Mouse (Mus musculus) layer of hippocampus, adult 8-10 months (tissue): Measurements from ENCODE around the gene Myh7b. TPM values are rescaled to one million over a fixed set of nuclear protein-coding genes. Genes with fewer than 3 reads are reported as not detected.
"Not testable (repeated sequence)": the region's sequence is repeated elsewhere in the genome, so short reads cannot be mapped to it uniquely, and the experiment has no call there.

Experiments used
- DNase-seq, 2 experiments: peaks; one replicate each; pipeline ENCODE4 v3.0.0; 2022; ENCODE audit warnings: low spot score in 2 of 2
- total RNA-seq, 4 experiments: library from RNA; stranded (reverse); gene quantifications; 2 replicates each; pipeline ENCODE4 v1.2.4; 2022

Myh7b gene
- total RNA-seq, 4 experiments from 2014 or later, result 2.6 to 6.0 (median 4.5) TPM

DNA sequence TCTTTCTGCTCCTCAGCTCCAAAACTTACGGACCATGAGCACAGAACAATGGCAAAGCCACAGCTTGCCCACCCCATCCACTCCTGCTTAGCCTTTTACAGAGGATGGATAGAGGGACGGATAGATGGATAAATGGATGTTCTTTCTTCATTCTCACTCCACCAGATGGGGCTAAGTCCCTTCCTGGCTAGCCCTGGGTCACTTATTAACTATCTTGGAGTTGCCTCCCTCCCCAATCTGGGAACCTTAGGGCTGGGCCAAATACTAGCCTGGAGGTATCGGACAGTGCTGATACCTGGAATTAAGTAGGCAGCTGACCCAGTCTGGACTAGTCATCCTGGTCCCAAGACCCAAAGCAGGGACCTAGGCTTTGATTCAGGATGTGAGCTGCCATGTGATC, 7.3 kb upstream of the Myh7b start:
- DNase-seq, result no peak

DNA sequence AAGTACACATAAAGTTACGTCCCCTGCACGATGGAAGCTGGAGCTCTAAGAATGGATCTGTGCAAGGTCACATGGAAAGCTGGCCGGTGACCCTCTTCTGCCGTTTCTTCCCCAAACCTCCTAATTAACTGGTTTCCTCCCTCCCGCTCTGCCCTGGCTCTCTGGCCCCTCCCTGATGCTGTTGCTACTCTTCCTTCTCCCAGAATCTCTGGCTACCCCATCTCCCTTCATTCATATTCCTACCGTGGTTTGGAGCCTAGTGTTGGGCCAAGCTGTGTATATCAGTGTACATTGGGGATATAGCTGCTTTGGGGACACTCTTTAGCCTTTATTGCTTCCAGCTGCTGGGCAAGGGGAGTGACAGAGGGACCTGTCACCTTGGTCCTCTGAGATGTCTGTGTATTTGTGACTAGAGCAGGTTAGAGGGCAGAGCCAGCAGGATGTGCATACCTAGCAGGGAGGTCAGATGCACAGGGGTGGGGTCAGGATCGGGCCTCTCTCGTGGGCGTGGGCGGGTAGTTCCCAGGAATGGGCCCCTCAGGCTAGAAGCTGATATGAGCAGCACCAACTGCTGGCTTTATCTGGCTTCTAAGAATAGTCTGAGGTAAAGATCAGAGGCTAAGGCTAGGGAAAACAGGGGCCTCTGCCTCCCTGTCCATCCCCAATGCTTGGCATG, 6.3 kb upstream of the Myh7b start:
- DNase-seq, result no peak

DNA sequence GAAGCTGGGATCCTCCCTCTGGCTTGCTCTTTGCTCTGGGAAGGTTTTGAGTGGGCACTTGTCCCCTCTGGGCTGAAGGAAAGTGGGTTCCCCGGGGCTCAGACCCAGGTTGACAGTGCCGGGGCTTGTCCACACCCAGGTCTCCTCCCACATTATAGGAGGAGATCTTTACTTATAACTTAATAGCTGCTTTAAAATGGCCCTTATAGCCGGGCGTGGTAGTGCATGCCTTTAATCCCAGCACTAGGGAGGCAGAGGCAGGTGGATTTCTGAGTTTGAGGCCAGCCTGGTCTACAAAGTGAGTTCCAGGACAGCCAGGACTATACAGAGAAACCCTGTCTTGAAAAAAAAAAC, 5.8 kb upstream of the Myh7b start:
- DNase-seq, result not testable (repeated sequence)

DNA sequence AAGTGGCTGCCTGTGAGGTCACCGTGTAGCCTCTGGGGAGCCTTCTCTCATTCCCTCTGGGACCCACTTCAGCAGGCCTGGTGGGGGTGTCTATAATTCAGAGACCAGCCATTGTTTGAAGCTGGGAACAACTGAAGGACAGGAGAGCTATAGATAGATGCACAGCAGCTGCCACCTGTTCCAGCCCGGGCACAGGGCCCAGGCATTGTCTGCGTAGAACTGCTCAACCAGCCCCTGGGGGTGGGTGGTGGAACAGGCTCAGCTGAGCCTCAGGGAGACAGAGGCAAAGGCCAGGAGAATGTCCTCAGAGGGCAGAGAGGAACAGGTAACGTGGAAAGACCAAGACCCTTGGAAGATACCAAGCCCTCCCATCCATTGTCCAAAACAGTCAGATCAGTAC, 4.7 kb upstream of the Myh7b start:
- DNase-seq, result peak; percentile 57 to 72

DNA sequence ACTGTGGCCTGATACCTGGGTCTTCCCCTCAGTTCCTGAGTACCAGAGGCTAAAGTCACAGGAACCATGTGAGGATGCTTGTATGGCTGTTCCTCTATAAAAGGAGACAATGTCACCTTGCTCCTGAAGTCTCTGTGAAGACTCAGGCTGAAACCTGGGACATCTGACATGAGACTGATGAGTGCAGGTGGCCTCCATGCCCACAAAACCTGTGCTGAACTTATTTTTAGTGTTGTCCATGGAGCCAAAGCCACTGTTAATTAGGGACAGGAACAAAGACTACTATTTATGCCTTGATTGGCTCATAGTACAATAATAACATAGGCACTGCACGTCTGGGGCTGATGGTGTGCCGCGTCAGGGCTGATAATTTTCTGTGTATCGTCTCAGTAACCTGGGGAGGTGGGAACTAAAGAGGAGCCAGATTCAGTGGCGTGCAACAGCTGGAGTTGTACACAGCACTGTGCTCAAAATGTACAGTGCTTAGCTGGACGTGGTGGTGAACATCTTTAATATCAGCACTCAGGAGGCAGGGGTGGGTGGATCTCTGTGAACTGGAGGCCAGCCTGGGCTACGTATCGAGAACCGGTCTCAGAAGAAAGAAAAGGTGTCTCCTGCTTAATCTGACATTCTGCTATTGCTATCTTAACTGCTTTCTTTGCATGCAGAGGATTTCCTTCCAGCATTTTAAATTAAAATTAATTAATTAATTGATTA, 980 bp downstream of the Myh7b start:
- DNase-seq, result no peak

DNA sequence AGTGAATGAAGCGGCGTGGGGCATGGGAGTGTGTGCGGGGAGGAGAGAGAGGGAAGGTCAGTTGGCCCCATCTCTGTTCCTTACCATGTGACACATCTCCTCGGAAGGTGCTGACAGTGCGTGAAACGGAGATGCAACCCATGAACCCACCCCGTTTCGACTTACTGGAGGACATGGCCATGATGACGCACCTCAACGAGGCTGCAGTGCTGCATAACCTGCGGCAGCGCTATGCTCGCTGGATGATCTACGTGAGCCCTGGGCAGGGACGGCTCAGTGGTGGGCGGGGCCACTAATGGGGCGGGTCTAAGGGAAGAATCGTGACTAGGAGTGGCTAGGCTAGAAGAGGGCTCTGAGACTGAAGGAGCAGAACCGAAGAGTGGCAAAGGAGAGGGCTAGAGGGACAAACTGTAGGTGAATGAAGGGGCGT, 2.3 kb downstream of the Myh7b start:
- DNase-seq, result no peak

DNA sequence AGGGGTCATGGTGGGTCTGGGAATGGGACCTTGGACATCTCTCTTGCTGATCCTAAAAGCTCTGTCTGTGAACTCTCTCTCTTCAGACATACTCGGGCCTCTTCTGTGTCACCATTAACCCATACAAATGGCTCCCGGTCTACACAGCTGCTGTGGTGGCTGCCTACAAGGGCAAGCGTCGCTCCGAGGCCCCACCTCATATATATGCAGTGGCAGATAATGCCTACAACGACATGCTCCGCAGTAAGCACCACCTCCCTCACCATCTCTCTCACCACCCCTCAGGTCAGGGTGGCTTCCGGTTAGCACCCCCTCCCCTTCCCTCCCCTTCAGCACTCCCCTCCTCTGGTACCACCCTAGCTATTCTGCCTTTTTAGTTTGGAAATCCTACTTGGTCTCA, 2.9 kb downstream of the Myh7b start:
- no peak for DNase-seq

DNA sequence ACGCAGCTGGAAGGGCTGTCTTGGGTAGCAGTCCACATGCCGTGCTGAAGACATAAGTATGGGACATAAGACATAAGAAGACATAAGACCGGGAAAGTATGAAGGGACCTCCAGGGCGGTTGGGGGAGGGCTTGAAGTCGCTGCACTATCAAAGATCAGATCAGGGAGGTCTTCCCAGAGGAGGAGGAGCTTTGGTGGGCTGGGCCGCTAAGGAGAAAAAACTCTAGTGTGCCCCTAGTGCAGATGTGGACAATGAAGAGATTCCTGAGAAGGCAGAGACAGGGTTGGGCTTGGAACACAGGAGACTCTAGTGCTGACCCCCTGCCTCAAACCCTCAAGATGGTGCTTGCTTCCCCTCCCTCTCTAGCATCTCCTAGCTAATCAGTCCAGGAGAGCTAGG, 6.0 kb downstream of the Myh7b start:
- DNase-seq, result no peak

DNA sequence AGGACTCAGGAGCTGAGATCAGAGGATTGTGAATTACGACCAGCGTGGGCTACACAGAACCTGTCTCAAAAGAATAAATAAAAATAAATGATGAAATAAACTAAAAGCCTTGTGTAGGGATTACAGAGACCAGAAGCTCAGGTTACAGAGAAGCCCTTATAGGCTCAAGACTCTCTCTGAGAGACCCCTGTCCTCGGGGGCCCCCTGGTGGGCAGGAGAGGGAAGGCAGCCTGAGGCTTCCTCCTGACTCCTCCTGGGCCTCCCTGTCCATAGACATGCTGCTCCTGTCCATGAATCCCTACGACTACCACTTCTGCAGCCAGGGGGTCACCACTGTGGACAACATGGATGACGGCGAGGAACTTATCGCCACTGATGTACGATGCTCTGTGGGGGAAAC, 8.8 kb downstream of the Myh7b start:
- DNase-seq, result peak in 1 of 2 experiments; percentile 89

DNA sequence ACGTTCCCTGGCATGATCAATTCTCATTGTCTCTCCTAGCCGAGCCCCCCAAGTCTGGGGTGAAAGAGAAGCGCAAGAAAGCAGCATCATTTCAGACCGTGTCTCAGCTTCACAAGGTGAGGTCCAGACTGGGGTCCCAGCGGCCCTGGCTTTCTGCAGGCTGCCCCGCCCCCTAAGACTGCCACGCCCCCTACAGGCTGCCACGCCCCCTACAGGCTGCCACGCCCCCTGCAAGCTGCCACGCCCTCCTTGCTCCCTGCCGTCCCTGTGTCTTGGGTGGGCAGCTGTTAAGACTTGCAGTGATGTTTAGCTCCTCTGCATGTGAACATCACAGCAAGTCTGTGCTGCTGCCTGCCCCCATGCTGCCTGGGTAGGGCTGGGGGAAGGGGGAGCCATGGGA, 11.6 kb downstream of the Myh7b start:
- DNase-seq, result no peak

DNA sequence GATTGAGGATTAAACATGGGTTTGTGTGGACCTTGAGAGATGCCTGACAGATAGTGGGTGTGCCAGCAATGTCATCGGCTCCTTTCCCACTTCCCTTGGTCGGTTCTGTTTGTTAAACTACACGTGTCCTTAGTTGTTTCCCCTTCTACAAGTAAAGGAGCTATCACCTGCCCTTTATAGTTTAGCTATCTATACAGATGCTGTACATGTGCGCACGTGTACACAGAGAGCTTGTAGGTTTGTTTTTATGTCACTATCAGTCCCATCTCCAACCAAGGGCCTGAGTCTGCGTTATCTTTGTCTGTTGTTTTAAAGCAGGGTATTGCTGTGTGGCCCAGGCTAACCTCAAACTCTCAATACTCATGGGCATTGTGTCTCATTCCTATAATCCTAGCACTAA, 13.0 kb downstream of the Myh7b start:
- DNase-seq, result no peak

DNA sequence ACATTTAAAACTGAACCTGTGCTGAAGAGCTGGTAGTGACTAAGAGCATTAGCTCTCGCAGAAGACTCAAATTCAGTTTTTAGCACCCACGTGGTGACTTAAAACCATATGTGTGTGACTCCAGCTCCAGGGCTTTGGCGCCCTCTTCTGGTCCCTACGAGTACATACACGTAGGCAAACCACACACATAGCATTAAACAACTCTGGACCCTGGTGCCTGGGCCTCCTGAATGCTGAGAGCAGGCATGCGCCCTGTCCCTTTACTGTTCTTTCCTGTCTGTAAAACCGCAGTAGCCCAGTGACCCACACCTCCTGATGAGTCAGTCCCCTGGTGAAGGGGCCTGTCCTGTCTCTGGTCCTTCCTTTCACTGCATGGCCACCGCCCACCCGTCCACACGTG, 13.7 kb downstream of the Myh7b start:
- DNase-seq, result no peak

DNA sequence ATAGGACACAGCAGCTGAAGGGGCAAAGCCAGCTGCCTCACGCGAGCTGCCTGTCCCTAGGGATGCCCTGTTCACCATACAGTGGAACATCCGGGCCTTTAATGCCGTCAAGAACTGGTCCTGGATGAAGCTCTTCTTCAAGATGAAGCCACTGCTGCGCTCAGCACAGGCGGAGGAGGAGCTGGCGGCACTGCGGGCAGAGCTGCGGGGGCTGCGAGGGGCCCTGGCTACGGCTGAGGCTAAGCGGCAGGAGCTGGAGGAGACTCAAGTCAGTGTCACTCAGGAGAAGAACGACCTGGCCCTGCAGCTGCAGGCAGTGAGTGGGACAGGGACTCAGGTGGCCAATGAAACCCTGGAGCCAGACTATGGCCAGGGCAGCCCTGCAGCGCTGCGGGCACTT, 15.3 kb downstream of the Myh7b start:
- DNase-seq, result no peak

DNA sequence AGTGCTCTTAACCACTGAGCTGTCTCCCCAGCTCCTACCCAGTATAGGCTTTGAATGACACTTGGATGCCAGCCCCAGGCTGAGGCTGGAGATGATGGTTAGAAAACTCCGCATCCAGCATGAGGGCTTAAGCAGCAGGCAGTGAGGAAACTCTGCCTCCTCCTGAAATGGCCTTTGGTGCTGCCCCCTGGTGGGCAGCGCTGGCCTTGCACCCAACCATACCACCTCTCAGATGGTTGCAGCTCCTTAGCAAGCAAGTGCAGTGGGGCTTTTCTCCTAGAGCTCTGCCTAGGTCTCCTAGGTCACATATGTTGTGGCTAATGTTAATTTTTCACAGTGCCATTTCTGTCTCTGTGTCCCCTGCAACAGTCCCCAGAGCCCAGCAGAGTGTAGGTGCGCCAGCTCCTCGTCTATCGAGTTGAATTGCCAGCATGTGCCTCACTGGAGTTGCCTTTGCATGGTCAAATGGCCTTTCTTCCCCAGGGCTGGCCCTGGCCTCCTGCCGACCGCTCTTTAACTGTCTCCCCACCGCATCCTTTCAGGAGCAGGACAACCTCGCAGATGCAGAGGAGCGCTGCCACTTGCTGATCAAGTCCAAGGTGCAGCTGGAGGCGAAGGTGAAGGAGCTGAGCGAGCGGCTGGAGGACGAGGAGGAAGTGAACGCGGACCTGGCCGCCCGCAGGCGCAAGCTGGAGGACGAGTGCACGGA, 16.2 kb downstream of the Myh7b start:
- DNase-seq, result peak in 1 of 2 experiments; percentile 76

DNA sequence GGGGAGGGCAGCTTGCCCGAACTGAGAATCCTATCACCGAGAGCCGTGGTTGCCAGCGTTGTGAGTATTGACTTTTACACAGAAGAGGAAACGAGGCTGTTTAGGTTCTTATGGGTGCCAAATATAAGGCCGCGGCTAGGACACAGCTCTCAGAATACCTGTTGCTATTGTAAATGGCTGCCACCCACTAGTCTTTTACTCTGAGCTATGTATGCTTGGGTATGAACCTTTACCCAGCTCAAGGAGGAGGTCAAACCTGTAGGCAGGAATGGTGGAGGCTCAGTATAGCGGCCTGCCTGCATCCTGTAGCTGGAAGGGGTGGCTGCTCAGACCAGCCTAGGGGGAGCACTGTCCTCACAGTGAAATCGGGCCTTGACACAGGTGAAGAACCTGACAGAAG, 17.1 kb downstream of the Myh7b start:
- no peak for DNase-seq

DNA sequence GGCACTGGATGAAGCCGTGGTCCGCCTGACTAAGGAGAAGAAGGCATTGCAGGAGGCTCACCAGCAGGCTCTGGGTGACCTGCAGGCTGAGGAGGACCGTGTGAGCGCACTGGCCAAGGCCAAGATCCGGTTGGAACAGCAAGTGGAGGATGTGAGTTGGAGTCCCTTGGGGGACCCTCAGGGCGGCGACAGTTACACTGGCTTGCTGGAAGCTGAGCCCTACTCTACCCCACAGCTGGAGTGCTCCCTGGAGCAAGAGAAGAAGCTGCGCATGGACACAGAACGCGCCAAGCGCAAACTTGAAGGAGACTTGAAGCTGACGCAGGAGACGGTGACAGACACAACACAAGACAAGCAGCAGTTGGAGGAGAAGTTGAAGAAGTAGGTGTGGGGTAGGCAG, 17.5 kb downstream of the Myh7b start:
- no peak for DNase-seq

DNA sequence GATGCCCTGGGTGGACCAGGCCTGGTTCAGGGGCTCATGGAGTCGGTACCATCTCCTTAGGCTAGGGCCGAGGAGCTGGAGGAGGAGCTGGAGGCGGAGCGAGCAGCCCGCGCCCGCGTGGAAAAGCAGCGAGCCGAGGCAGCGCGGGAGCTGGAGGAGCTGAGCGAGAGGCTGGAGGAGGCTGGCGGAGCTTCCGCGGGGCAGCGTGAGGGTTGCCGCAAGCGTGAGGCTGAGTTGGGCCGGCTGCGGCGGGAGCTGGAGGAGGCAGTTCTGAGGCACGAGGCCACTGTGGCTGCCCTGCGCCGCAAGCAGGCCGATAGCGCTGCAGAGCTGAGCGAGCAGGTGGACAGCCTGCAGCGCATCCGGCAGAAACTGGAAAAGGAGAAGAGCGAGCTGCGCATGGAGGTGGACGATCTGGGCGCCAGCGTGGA, 18.2 kb downstream of the Myh7b start:
- peak in 1 of 2 experiments; percentile 56 for DNase-seq

DNA sequence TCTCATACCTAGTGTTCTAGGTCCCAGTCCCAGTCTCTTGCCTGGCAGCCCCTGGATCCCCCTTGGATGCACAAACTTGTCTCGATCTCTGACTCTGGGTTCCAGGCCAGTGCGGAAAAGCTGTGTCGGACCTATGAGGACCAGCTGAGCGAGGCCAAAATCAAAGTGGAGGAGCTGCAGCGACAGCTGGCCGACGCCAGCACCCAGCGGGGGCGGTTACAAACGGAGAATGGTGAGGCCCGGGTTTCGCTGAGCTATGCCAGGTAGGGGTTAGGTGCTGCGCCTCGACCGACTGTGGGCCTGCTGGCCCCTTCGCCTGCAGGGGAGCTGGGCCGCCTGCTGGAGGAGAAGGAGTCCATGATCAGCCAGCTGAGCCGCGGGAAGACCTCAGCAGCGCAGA, 19.1 kb downstream of the Myh7b start:
- no peak for DNase-seq

DNA sequence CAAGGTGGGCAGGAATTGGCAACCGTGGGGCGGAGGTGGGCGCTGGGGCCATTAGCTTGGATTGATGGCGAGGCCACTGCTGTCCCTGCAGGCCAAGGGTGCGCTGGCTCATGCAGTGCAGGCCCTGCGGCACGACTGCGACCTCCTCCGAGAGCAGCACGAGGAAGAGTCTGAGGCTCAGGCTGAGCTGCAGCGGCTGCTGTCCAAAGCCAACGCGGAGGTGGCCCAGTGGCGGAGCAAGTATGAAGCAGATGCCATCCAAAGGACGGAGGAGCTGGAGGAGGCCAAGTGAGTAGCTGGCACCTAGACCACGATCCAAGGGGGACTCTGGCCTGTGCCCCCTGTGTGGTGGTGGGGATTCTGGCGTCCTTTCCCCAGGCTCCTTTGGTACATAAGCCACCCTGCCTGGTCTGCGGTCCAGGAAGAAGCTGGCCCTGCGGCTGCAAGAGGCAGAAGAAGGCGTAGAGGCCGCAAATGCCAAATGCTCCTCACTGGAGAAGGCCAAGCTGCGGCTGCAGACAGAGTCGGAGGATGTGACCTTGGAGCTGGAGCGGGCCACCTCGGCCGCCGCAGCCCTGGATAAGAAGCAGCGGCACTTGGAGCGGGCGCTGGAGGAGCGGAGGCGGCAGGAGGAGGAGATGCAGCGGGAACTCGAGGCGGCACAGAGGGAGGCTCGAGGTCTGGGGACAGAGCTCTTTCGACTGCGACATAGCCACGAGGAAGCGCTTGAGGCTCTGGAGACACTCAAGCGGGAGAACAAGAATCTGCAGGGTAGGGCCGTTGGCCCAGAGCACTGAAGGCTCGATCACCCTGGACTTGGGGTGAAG, 19.8 kb downstream of the Myh7b start:
- no peak for DNase-seq

DNA sequence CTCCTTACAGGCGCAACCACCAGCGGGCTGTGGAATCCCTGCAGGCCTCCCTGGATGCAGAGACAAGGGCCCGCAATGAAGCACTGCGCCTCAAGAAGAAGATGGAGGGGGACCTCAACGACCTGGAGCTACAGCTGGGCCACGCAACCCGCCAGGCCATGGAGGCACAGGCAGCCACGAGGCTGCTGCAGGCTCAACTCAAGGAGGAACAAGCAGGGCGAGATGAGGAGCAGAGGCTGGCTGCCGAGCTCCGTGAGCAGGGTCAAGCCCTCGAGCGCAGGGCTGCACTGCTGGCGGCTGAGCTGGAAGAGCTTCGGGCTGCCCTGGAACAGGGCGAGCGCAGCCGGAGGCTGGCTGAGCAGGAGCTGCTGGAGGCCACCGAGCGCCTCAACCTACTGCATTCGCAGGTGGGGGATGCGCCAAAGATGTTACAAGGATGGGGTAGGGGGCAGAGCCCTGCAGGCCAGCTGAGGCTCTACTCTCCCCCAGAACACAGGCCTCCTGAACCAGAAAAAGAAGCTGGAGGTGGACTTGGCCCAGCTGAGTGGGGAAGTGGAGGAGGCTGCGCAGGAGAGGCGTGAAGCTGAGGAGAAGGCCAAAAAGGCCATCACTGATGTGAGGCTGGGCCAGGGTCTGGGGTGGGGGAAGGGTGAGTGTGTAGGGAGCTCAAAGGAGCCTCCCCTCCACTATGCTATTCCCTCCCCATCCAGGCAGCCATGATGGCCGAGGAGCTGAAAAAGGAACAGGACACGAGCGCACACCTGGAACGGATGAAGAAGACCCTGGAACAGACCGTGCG, 21.3 kb downstream of the Myh7b start:
- DNase-seq, result no peak

DNA sequence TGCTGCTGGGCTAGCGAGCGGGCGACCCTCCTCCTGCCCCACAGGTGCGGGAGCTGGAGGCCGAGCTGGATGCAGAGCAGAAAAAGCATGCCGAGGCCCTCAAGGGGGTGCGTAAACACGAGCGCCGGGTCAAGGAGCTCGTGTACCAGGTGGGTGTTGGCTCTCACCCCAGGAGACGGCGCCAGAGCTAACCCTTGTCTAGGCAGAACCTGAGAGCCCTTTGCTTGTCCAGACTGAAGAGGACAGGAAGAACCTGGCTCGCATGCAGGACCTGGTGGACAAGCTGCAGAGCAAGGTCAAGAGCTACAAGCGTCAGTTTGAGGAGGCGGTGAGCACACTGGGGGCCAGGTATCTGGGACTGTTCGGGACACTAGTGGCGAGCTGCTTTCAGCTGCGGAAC, 22.1 kb downstream of the Myh7b start:
- no peak for DNase-seq
